Comparison of ENCODE assay signal across 9 mouse cellular contexts in the genomic region with DNA sequence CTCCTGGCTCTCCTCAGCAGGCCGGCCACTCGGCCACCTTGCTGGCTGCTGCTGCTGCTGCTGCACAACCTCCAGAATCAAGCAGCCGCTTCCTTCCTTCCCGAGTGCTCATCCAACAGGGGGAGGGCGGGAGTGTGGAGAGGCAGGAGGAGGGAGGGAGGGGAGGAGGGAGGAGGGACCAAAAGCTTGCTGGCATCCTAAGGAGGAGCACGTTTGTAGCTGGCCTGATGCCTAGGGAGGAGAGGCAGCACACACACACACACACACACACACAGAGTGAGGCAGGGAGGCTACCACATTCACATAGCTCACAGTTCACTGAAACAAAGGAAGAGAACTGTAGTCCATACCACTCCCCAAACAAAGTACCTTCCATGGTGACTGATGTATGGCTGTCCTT.
DNase-seq lines count a peak whose midpoint lies in the region; ATAC-seq lines count a peak whose summit lies in the region.
"Had no signal": no experiment of that assay in that cellular context is flagged by ENCODE, and none has a peak within 500 bp of the region (broad histone marks: within the 10 kb centered on the region; RNA-seq: fewer than 3 reads in every experiment).

No protein-coding gene starts in this region.

- H3K4me1 ChIP-seq in heart, embryonic 11.5 days (ENCODE audit: control insufficient read depth, insufficient read depth, low read length), result peaks cover 39% of the 10 kb centered on the region
- H3K4me1 ChIP-seq in midbrain, embryonic 16.5 days (ENCODE audit: control insufficient read depth, insufficient read depth, low read length), result peaks cover 74% of the 10 kb centered on the region

- 0 out of 2 replicates have a peak overlapping the region, but pooled peaks have one; percentile 37 for H3K27ac ChIP-seq in heart, embryonic 11.5 days (ENCODE audit: low read depth, low read length)
- H3K27ac ChIP-seq in midbrain, embryonic 16.5 days (ENCODE audit: low read length), result peak overlapping the region; percentile 95

- H3K4me3 ChIP-seq in heart, embryonic 11.5 days (ENCODE audit: low read depth, low read length), result no peak overlapping the region
- H3K4me3 ChIP-seq in midbrain, embryonic 16.5 days (ENCODE audit: low read depth, low read length), result peak overlapping the region; percentile 46

- 0 out of 2 replicates have a peak overlapping the region, but pooled peaks have one; percentile 46 for H3K9ac ChIP-seq in heart, embryonic 11.5 days (ENCODE audit: low read depth, low read length)
- peak overlapping the region; percentile 77 for H3K9ac ChIP-seq in midbrain, embryonic 16.5 days (ENCODE audit: low read depth, low read length)

- H3K27me3 ChIP-seq in heart, embryonic 11.5 days (ENCODE audit: control insufficient read depth, insufficient read depth, low read length), result no peaks in the 10 kb centered on the region
- H3K27me3 ChIP-seq in midbrain, embryonic 16.5 days (ENCODE audit: control insufficient read depth, insufficient read depth, low read depth, low read length), result no peaks in the 10 kb centered on the region

- peaks cover 3% of the 10 kb centered on the region; the same call in 1 of the 2 replicates for H3K36me3 ChIP-seq in heart, embryonic 11.5 days (ENCODE audit: control insufficient read depth, insufficient read depth, low read length)
- H3K36me3 ChIP-seq in midbrain, embryonic 16.5 days (ENCODE audit: control insufficient read depth, insufficient read depth, low read length), result peaks cover 4% of the 10 kb centered on the region; the same call in 1 of the 2 replicates
- H3K36me3 ChIP-seq: G1E had no signal

- peak; percentile 43; the same call in 1 of the 2 replicates for ATAC-seq in heart, embryonic 11.5 days (replicated peaks; ENCODE audit: insufficient number of reproducible peaks, low FRiP score, low TSS enrichment)
- ATAC-seq in midbrain, embryonic 16.5 days, result peak; percentile 78

- peak overlapping the region; percentile 35 for H3K4me2 ChIP-seq in heart, embryonic 11.5 days
- peak overlapping the region; percentile 70 for H3K4me2 ChIP-seq in midbrain, embryonic 16.5 days (ENCODE audit: low read length)

- DNase-seq in heart, adult 11 months, result no peak
- peak; percentile 35 for DNase-seq in adipocyte (ENCODE audit: low spot score)
- DNase-seq in frontal cortex, postnatal 36 days (ENCODE audit: low spot score in 2 of 2), result peak; percentile 61 to 77
- DNase-seq in left cerebral cortex, adult 11 months (ENCODE audit: low spot score), result peak; percentile 48
- DNase-seq in spleen, adult 12 weeks (ENCODE audit: low spot score), result no peak
- DNase-seq in cerebellum, adult 9-11 months, result no peak

- no peaks in the 10 kb centered on the region for H3K9me3 ChIP-seq in heart, embryonic 11.5 days (replicated peaks; ENCODE audit: control insufficient read depth, low read length)
- no peaks in the 10 kb centered on the region for H3K9me3 ChIP-seq in midbrain, embryonic 16.5 days (replicated peaks; ENCODE audit: control insufficient read depth, low read length, poor library complexity, severe bottlenecking)
- H3K9me3 ChIP-seq: G1E had no signal

- WGBS in heart, embryonic 11.5 days (ENCODE audit: insufficient replicate concordance), result 5% methylated on average over 6 of the region's 6 CpGs
- 3% methylated on average over 6 of the region's 6 CpGs for WGBS in midbrain, embryonic 16.5 days

Comparison
In these comparisons a context has a peak if more than half of its experiments do, and no peak if none do; other contexts are left out.
1. DNase-seq: peak in adipocyte (single experiment), frontal cortex, postnatal 36 days (2 of 2) and left cerebral cortex, adult 11 months (single experiment); none in heart, adult 11 months (single experiment), spleen, adult 12 weeks (single experiment) and cerebellum, adult 9-11 months (single experiment).